Mouse (Mus musculus) ES-Bruce4 (cell line): ENCODE measurements around the gene Crabp2.

Experiments used
- CTCF ChIP-seq: IDR thresholded peaks from one replicate; pipeline ENCODE4 v1.8.1; 2011; ENCODE audit warnings: low read depth, low read length
- POLR2A ChIP-seq: IDR thresholded peaks from one replicate; pipeline ENCODE4 v1.8.1; 2011; ENCODE audit warnings: low read length; ENCODE audit not compliant: insufficient read depth

DNA sequence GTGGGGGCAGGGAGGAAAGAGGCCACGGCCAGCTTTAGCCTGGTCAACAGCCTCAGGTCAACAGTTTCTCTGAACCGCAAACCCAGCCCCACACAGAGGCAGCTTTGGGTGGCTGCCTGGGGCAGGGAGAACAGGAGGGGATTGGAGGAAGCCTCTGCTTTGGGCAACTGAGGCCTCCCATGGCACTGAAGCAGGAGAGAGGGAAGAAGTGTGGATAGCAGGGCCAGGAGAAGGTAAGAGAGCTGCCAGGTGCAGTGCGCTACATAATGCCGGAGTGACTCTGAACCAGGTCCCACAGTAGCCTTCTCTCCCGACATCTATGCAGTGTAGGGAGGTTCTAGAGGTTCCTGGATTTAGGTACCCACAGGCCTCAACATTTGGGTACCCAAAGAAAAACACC, 32.3 kb downstream of the Crabp2 start:
- TF ChIP-seq CTCF (no peak), POLR2A (no peak)
